13 mouse cellular contexts compared by ENCODE assay signal in genomic region chr4:155851951-155852411, GRCm38 (mm10). TPM values are rescaled to one million over a fixed set of nuclear protein-coding genes. Genes with fewer than 3 reads are reported as not detected.
DNase-seq lines count a peak whose midpoint lies in the region; ATAC-seq and TF ChIP-seq lines count a peak whose summit lies in the region.
"Had no signal": no experiment of that assay in that cellular context is flagged by ENCODE, and none has a peak within 500 bp of the region (broad histone marks: within the 10 kb centered on the region; RNA-seq: fewer than 3 reads in every experiment).

No protein-coding gene starts in this region.

- no peak overlapping the region for H3K4me3 ChIP-seq in lung, postnatal 0 days (ENCODE audit: low read depth, low read length)
- H3K4me3 ChIP-seq in intestine, embryonic 15.5 days (replicated peaks), result no peak overlapping the region
- no peak overlapping the region for H3K4me3 ChIP-seq in thymus, adult 2 months (ENCODE audit: control insufficient read depth, insufficient read depth, low read length)
- H3K4me3 ChIP-seq: lung, embryonic 15.5 days; midbrain, embryonic 12.5 days had no signal

- TF ChIP-seq POLR2A in thymus, adult 2 months (IDR thresholded peaks at IDR 0.05; ENCODE audit: control insufficient read depth, extremely low read depth, insufficient read depth, low read length, poor library complexity), result no peak

- no peak for ATAC-seq in lung, postnatal 0 days
- no peak for ATAC-seq in intestine, embryonic 15.5 days

- no peaks in the 10 kb centered on the region for H3K27me3 ChIP-seq in lung, postnatal 0 days (replicated peaks; ENCODE audit: insufficient read depth, low read length)
- H3K27me3 ChIP-seq in intestine, embryonic 15.5 days (replicated peaks), result no peaks in the 10 kb centered on the region
- H3K27me3 ChIP-seq in thymus, adult 2 months (ENCODE audit: control insufficient read depth, insufficient read depth, low read length), result no peaks in the 10 kb centered on the region
- H3K27me3 ChIP-seq: lung, embryonic 15.5 days; midbrain, embryonic 12.5 days had no signal

- DNase-seq in cerebellum, adult 11-12 months, result peak; percentile 72
- DNase-seq in cerebellum, postnatal 4 days (ENCODE audit: low spot score in 2 of 2), result no peak
- DNase-seq in lung, postnatal 0 days (ENCODE audit: low spot score), result peak; percentile 33
- DNase-seq in lung, postnatal 36 days, result no peak
- peak; percentile 79 for DNase-seq in kidney, adult 9 months
- no peak for DNase-seq in thymus, adult 2 months
- DNase-seq in urinary bladder, postnatal 4 days (ENCODE audit: low spot score in 2 of 2), result no peak
- DNase-seq: liver; right cerebral cortex, postnatal 14 days; thymus, adult 18-20 months had no signal

- H3K4me1 ChIP-seq in lung, postnatal 0 days (ENCODE audit: insufficient read depth, low read depth, low read length), result peaks cover 16% of the 10 kb centered on the region; the same call in 1 of the 2 replicates
- peaks cover 21% of the 10 kb centered on the region for H3K4me1 ChIP-seq in intestine, embryonic 15.5 days (replicated peaks)
- peaks cover 13% of the 10 kb centered on the region for H3K4me1 ChIP-seq in thymus, adult 2 months (replicated peaks; ENCODE audit: control insufficient read depth, insufficient read depth, low read length)

- H3K9ac ChIP-seq in lung, postnatal 0 days (replicated peaks; ENCODE audit: low read depth), result no peak overlapping the region
- no peak overlapping the region for H3K9ac ChIP-seq in intestine, embryonic 15.5 days
- H3K9ac ChIP-seq: lung, embryonic 15.5 days; midbrain, embryonic 12.5 days had no signal

- H3K27ac ChIP-seq in lung, postnatal 0 days (ENCODE audit: low read length), result no peak overlapping the region
- H3K27ac ChIP-seq in intestine, embryonic 15.5 days, result no peak overlapping the region
- H3K27ac ChIP-seq in thymus, adult 2 months (ENCODE audit: control insufficient read depth, insufficient read depth, low read length), result no peak overlapping the region
- H3K27ac ChIP-seq: lung, embryonic 15.5 days; midbrain, embryonic 12.5 days had no signal

- peaks cover 6% of the 10 kb centered on the region; the same call in 1 of the 2 replicates for H3K36me3 ChIP-seq in lung, postnatal 0 days (ENCODE audit: insufficient read depth, low read length)
- H3K36me3 ChIP-seq in intestine, embryonic 15.5 days, result peaks cover 24% of the 10 kb centered on the region
- H3K36me3 ChIP-seq in thymus, adult 2 months (ENCODE audit: control insufficient read depth, insufficient read depth, low read length), result no peaks in the 10 kb centered on the region

- H3K9me3 ChIP-seq in lung, postnatal 0 days (ENCODE audit: low read length), result no peaks in the 10 kb centered on the region
- no peaks in the 10 kb centered on the region for H3K9me3 ChIP-seq in intestine, embryonic 15.5 days
- H3K9me3 ChIP-seq: lung, embryonic 15.5 days; midbrain, embryonic 12.5 days had no signal

- H3K4me2 ChIP-seq in lung, postnatal 0 days (replicated peaks; ENCODE audit: low read depth, low read length), result no peak overlapping the region
- H3K4me2 ChIP-seq in intestine, embryonic 15.5 days (replicated peaks), result no peak overlapping the region
- H3K4me2 ChIP-seq: lung, embryonic 15.5 days; midbrain, embryonic 12.5 days had no signal

- TF ChIP-seq CTCF in lung, postnatal 0 days (IDR thresholded peaks at IDR 0.05), result no peak
- no peak for TF ChIP-seq CTCF in thymus, adult 2 months (IDR thresholded peaks at IDR 0.05; ENCODE audit: borderline replicate concordance, control insufficient read depth, extremely low read depth, insufficient read depth, low read length, poor library complexity)

- 47% methylated on average over 2 of the region's 2 CpGs for WGBS in lung, postnatal 0 days
- 81% methylated on average over 2 of the region's 2 CpGs for WGBS in intestine, embryonic 15.5 days
- 88% methylated on average over 2 of the region's 2 CpGs for WGBS in thymus, adult 2 months

- no peak for TF ChIP-seq EP300 in lung, postnatal 0 days (IDR thresholded peaks at IDR 0.05)

RNA-seq across cellular contexts. Expression of gene Dvl1, which starts 4.8 kb away (rescaled TPM):
- 9.1 and 11.9 TPM in 2 replicates for polyA plus RNA-seq in lung, postnatal 0 days (2015; fragmentation: Nextera tagmentation; extraction: Ambion mirVana)
- polyA plus RNA-seq in intestine, embryonic 15.5 days (2015; fragmentation: Nextera tagmentation; extraction: Ambion mirVana), result 9.9 and 11.9 TPM in 2 replicates
- polyA plus RNA-seq in thymus, adult 2 months (2012; rRNA removed), result 152 and 184 TPM in 2 replicates

RNA-seq across cellular contexts. Expression of gene Tas1r3, which starts 11.2 kb away (rescaled TPM):
- 0.19 and 0.25 TPM in 2 replicates for polyA plus RNA-seq in lung, postnatal 0 days (2015; fragmentation: Nextera tagmentation; extraction: Ambion mirVana)
- 0.25 and 0.51 TPM in 2 replicates for polyA plus RNA-seq in intestine, embryonic 15.5 days (2015; fragmentation: Nextera tagmentation; extraction: Ambion mirVana)
- 2.7 and 3.0 TPM in 2 replicates for polyA plus RNA-seq in thymus, adult 2 months (2012; rRNA removed)

RNA-seq across cellular contexts. Expression of gene Mxra8, which starts 12.5 kb away (rescaled TPM):
- 321 and 330 TPM in 2 replicates for polyA plus RNA-seq in lung, postnatal 0 days (2015; fragmentation: Nextera tagmentation; extraction: Ambion mirVana)
- 76.9 and 81.3 TPM in 2 replicates for polyA plus RNA-seq in intestine, embryonic 15.5 days (2015; fragmentation: Nextera tagmentation; extraction: Ambion mirVana)
- 30.7 and 43.4 TPM in 2 replicates for polyA plus RNA-seq in thymus, adult 2 months (2012; rRNA removed)

RNA-seq across cellular contexts. Expression of gene Cptp, which starts 17.3 kb away (rescaled TPM):
- 10.8 and 13.8 TPM in 2 replicates for polyA plus RNA-seq in lung, postnatal 0 days (2015; fragmentation: Nextera tagmentation; extraction: Ambion mirVana)
- polyA plus RNA-seq in intestine, embryonic 15.5 days (2015; fragmentation: Nextera tagmentation; extraction: Ambion mirVana), result 20.3 and 20.6 TPM in 2 replicates
- 31.9 and 32.2 TPM in 2 replicates for polyA plus RNA-seq in thymus, adult 2 months (2012; rRNA removed)

RNA-seq across cellular contexts. Expression of gene Ints11, which starts 17.4 kb away (rescaled TPM):
- polyA plus RNA-seq in lung, postnatal 0 days (2015; fragmentation: Nextera tagmentation; extraction: Ambion mirVana), result 31.7 and 34.8 TPM in 2 replicates
- 61.3 and 64.1 TPM in 2 replicates for polyA plus RNA-seq in intestine, embryonic 15.5 days (2015; fragmentation: Nextera tagmentation; extraction: Ambion mirVana)
- 107 and 108 TPM in 2 replicates for polyA plus RNA-seq in thymus, adult 2 months (2012; rRNA removed)

Comparison
In these comparisons a context has a peak if more than half of its experiments do, and no peak if none do; other contexts are left out.
1. DNase-seq: peak in cerebellum, adult 11-12 months (single experiment), lung, postnatal 0 days (single experiment) and kidney, adult 9 months (single experiment); none in cerebellum, postnatal 4 days (0 of 2), lung, postnatal 36 days (single experiment), thymus, adult 2 months (single experiment) and urinary bladder, postnatal 4 days (0 of 2).
2. RNA of gene Dvl1, which starts 4.8 kb away (polyA plus RNA-seq): 152 to 184 TPM in thymus, adult 2 months; 9.9 to 11.9 TPM in intestine, embryonic 15.5 days and 9.1 to 11.9 TPM in lung, postnatal 0 days; every median in the first group is over 10 times any median in the second.